Mouse (Mus musculus): ENCODE measurements around the gene Gbp8.
"Not testable (repeated sequence)": the region's sequence is repeated elsewhere in the genome, so short reads cannot be mapped to it uniquely, and the experiment has no call there.

Gene Gbp8

GRCm38 (mm10) chr5:105060224-105060623 is 79.1 kb downstream of the Gbp8 start:
- TF ChIP-seq NANOG (IDR thresholded peaks at IDR 0.05; ENCODE audit: borderline replicate concordance, low read length) (no peak), POU5F1 (IDR thresholded peaks at IDR 0.05; ENCODE audit: borderline replicate concordance, low read length) (no peak), CTCF (conservative IDR thresholded peaks at IDR 0.05; ENCODE audit: low read length) (no peak)
- no peaks in the 10 kb centered on the region for H3K36me3 ChIP-seq (ENCODE audit: insufficient read depth, low read length)
- H3K9me3 ChIP-seq (ENCODE audit: low read length), result no peaks in the 10 kb centered on the region
- H3K4me3 ChIP-seq (replicated peaks; ENCODE audit: low read length), result no peak overlapping the region
- no peaks in the 10 kb centered on the region for H3K27me3 ChIP-seq (ENCODE audit: insufficient read depth, low read length)
- no peaks in the 10 kb centered on the region for H3K4me1 ChIP-seq (replicated peaks; ENCODE audit: low read depth, low read length)

DNA sequence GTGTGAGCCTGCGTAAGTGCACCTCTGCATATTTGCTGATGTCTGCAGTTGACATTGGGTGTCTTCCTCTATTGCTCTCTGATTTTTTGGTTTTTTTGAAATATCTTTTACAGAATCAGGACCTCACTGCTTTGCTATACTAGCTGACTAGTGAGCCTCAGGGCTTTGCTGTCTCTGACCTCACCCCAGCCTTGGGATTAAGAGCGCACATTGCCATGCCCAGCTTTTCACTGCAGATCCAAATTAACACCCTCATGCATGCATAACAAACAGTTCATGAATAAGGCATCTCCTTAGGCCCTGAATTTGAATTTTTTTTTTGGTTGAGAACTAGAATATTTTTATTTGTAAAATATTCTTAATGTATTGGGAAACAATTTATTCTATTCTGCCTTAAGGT is 84.1 kb downstream of the Gbp8 start:
- TF ChIP-seq POU5F1 (IDR thresholded peaks at IDR 0.05; ENCODE audit: borderline replicate concordance, low read length) (no peak), CTCF (conservative IDR thresholded peaks at IDR 0.05; ENCODE audit: low read length) (no peak), NANOG (IDR thresholded peaks at IDR 0.05; ENCODE audit: borderline replicate concordance, low read length) (no peak)
- Histone ChIP-seq H3K9me3 (ENCODE audit: low read length) (no peaks in the 10 kb centered on the region), H3K4me3 (replicated peaks; ENCODE audit: low read length) (no peak overlapping the region), H3K27me3 (ENCODE audit: insufficient read depth, low read length) (no peaks in the 10 kb centered on the region), H3K36me3 (ENCODE audit: insufficient read depth, low read length) (no peaks in the 10 kb centered on the region), H3K4me1 (replicated peaks; ENCODE audit: low read depth, low read length) (no peaks in the 10 kb centered on the region)

GRCm38 (mm10) chr5:105053471-105054169 is 85.7 kb downstream of the Gbp8 start:
- H3K36me3 ChIP-seq (ENCODE audit: insufficient read depth, low read length); H3K4me1 ChIP-seq (replicated peaks; ENCODE audit: low read depth, low read length); H3K27me3 ChIP-seq (ENCODE audit: insufficient read depth, low read length): not testable (repeated sequence)

DNA sequence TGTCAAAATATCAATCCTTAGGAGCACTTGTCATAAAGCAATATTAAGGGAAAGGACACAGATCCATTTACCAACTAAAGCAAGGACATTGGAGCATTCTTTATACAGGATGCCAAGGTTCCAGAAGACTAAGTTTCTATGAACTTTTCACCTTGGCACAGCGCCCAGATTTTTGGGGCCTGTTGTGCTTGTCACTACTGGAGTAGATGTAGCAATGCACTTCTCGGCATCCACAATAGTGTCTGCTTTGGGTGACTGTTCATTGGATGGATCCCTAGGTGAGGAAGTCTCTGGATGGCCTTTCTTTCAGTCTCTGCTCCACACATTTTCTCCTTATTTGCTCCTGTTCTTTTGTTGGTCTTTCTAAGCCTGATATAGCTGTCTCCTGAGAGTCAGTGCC is 107.0 kb downstream of the Gbp8 start:
- Histone ChIP-seq H3K9me3 (ENCODE audit: low read length) (no peaks in the 10 kb centered on the region; the same call in 1 of the 2 replicates), H3K4me1 (replicated peaks; ENCODE audit: low read depth, low read length) (no peaks in the 10 kb centered on the region), H3K36me3 (ENCODE audit: insufficient read depth, low read length) (no peaks in the 10 kb centered on the region), H3K27me3 (ENCODE audit: insufficient read depth, low read length) (no peaks in the 10 kb centered on the region), H3K4me3 (replicated peaks; ENCODE audit: low read length) (no peak overlapping the region)
- TF ChIP-seq POU5F1 (IDR thresholded peaks at IDR 0.05; ENCODE audit: borderline replicate concordance, low read length) (no peak), NANOG (IDR thresholded peaks at IDR 0.05; ENCODE audit: borderline replicate concordance, low read length) (no peak), CTCF (conservative IDR thresholded peaks at IDR 0.05; ENCODE audit: low read length) (no peak)

More at GRCm38 (mm10) chr5:105053471-105054169, 85.7 kb downstream of the Gbp8 start:
- H3K4me3 ChIP-seq (replicated peaks; ENCODE audit: low read length); H3K9me3 ChIP-seq (ENCODE audit: low read length): not testable (repeated sequence)

DNA sequence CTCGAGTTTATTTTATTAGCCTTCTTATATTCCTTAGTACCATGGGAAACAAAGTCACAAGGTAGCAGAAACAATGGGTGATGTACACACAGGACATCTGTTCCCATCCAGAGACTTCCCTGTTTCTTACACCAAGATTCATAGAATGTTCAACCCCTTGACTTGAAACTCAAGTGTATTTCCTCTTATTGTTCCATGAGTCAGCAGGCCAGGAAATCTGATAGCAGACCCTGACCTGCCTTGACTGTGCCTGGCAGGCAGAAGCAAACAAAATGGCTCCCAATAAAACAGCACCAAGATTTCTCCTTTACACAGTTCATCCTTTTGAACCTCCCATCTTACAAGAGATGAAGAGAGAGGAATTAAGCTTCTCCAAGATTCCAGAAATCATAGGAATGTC is 126.8 kb downstream of the Gbp8 start:
- Histone ChIP-seq H3K9me3 (ENCODE audit: low read length) (peaks cover 31% of the 10 kb centered on the region), H3K4me3 (replicated peaks; ENCODE audit: low read length) (no peak overlapping the region), H3K27me3 (ENCODE audit: insufficient read depth, low read length) (no peaks in the 10 kb centered on the region), H3K36me3 (ENCODE audit: insufficient read depth, low read length) (no peaks in the 10 kb centered on the region), H3K4me1 (replicated peaks; ENCODE audit: low read depth, low read length) (no peaks in the 10 kb centered on the region)
- no peak for TF ChIP-seq NANOG (IDR thresholded peaks at IDR 0.05; ENCODE audit: borderline replicate concordance, low read length)
- TF ChIP-seq CTCF (conservative IDR thresholded peaks at IDR 0.05; ENCODE audit: low read length), result no peak
- no peak for TF ChIP-seq POU5F1 (IDR thresholded peaks at IDR 0.05; ENCODE audit: borderline replicate concordance, low read length)

DNA sequence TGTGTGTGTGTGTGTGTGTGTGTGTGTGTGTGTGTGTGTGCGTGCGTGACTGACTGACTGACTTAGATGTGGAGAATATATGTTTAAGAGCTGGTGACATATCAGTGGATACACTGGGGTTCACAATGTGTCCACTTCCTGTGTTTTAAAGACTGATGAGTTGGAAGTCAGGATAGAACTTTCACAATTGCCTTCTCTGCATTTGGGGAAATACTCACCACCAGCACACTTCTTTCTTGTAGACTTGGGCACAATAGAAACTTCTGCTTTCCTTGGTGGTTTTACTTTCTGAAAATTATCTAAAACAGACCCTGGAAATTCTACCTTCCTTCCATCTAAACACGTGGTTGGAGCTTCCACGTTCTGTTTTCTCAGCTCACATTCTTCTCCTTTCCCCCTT is 127.8 kb downstream of the Gbp8 start:
- no peaks in the 10 kb centered on the region for H3K36me3 ChIP-seq (ENCODE audit: insufficient read depth, low read length)
- TF ChIP-seq POU5F1 (IDR thresholded peaks at IDR 0.05; ENCODE audit: borderline replicate concordance, low read length) (no peak), CTCF (conservative IDR thresholded peaks at IDR 0.05; ENCODE audit: low read length) (no peak), NANOG (IDR thresholded peaks at IDR 0.05; ENCODE audit: borderline replicate concordance, low read length) (no peak)
- H3K4me1 ChIP-seq (replicated peaks; ENCODE audit: low read depth, low read length), result no peaks in the 10 kb centered on the region
- peaks cover 28% of the 10 kb centered on the region for H3K9me3 ChIP-seq (ENCODE audit: low read length)
- no peak overlapping the region for H3K4me3 ChIP-seq (replicated peaks; ENCODE audit: low read length)
- no peaks in the 10 kb centered on the region for H3K27me3 ChIP-seq (ENCODE audit: insufficient read depth, low read length)

DNA sequence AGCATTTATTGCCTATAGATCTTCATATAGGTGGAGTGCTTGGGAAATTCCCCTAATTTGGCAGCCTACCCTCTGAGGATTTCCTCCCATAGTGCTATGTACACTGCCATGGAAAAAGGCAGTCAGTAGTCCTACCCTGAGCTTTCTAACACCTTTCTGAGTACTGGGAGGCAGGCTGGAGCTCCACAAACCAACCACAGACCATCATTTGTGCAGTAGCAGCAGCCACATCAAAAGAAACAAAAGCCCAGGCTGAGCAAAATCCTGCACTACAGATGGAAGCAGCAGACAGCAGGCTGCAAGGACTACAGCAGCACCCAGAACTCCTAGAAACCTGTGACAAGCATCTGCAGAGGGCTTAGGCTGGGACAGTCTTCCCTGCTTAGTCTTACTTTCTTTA is 129.0 kb downstream of the Gbp8 start:
- Histone ChIP-seq H3K27me3 (ENCODE audit: insufficient read depth, low read length) (no peaks in the 10 kb centered on the region), H3K4me3 (replicated peaks; ENCODE audit: low read length) (no peak overlapping the region), H3K36me3 (ENCODE audit: insufficient read depth, low read length) (no peaks in the 10 kb centered on the region), H3K4me1 (replicated peaks; ENCODE audit: low read depth, low read length) (no peaks in the 10 kb centered on the region), H3K9me3 (ENCODE audit: low read length) (peaks cover 18% of the 10 kb centered on the region)
- TF ChIP-seq CTCF (conservative IDR thresholded peaks at IDR 0.05; ENCODE audit: low read length) (no peak), NANOG (IDR thresholded peaks at IDR 0.05; ENCODE audit: borderline replicate concordance, low read length) (no peak), POU5F1 (IDR thresholded peaks at IDR 0.05; ENCODE audit: borderline replicate concordance, low read length) (no peak)

DNA sequence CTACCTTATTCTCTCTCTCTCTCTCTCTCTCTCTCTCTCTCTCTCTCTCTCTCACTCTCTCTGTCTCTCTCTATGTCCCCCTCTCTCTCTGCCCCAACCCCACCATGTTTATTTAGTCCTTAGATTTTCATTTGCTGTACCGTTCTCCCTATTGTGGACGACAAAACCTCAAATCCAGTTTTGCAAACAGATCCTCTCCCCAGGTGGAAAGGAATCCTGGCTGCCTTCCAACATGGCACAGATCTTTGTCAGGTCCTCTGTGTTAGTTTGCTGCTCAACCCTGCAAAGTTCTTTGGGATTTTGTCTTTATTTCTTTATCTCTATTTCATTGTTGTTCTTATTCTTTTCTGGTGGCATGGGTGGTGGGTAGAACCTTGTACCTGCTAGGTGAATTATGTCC is 149.9 kb downstream of the Gbp8 start:
- H3K9me3 ChIP-seq (ENCODE audit: low read length), result peaks cover 43% of the 10 kb centered on the region
- no peaks in the 10 kb centered on the region for H3K4me1 ChIP-seq (replicated peaks; ENCODE audit: low read depth, low read length)
- H3K36me3 ChIP-seq (ENCODE audit: insufficient read depth, low read length), result no peaks in the 10 kb centered on the region
- no peak overlapping the region for H3K4me3 ChIP-seq (replicated peaks; ENCODE audit: low read length)
- TF ChIP-seq CTCF (conservative IDR thresholded peaks at IDR 0.05; ENCODE audit: low read length), result no peak
- TF ChIP-seq POU5F1 (IDR thresholded peaks at IDR 0.05; ENCODE audit: borderline replicate concordance, low read length), result no peak
- no peak for TF ChIP-seq NANOG (IDR thresholded peaks at IDR 0.05; ENCODE audit: borderline replicate concordance, low read length)
- no peaks in the 10 kb centered on the region for H3K27me3 ChIP-seq (ENCODE audit: insufficient read depth, low read length)

GRCm38 (mm10) chr5:104988000-104988399 is 151.3 kb downstream of the Gbp8 start:
- Histone ChIP-seq H3K4me1 (replicated peaks; ENCODE audit: low read depth, low read length) (peaks cover 3% of the 10 kb centered on the region; the same call in 1 of the 2 replicates), H3K4me3 (replicated peaks; ENCODE audit: low read length) (no peak overlapping the region), H3K27me3 (ENCODE audit: insufficient read depth, low read length) (no peaks in the 10 kb centered on the region), H3K9me3 (ENCODE audit: low read length) (peaks cover 43% of the 10 kb centered on the region), H3K36me3 (ENCODE audit: insufficient read depth, low read length) (no peaks in the 10 kb centered on the region)
- TF ChIP-seq CTCF (conservative IDR thresholded peaks at IDR 0.05; ENCODE audit: low read length) (no peak), POU5F1 (IDR thresholded peaks at IDR 0.05; ENCODE audit: borderline replicate concordance, low read length) (no peak), NANOG (IDR thresholded peaks at IDR 0.05; ENCODE audit: borderline replicate concordance, low read length) (no peak)
